Mouse (Mus musculus): Measurements from ENCODE around the gene Fgl2. TPM values are rescaled to one million over a fixed set of nuclear protein-coding genes. Genes with fewer than 3 reads are reported as not detected.
"Not testable (repeated sequence)": the region's sequence is repeated elsewhere in the genome, so short reads cannot be mapped to it uniquely, and the experiment has no call there.

The Fgl2 gene
- 0.98 and 1.3 TPM in 2 replicates for polyA plus RNA-seq (2014; fragmentation: Nextera tagmentation; extraction: Ambion mirVana)

DNA sequence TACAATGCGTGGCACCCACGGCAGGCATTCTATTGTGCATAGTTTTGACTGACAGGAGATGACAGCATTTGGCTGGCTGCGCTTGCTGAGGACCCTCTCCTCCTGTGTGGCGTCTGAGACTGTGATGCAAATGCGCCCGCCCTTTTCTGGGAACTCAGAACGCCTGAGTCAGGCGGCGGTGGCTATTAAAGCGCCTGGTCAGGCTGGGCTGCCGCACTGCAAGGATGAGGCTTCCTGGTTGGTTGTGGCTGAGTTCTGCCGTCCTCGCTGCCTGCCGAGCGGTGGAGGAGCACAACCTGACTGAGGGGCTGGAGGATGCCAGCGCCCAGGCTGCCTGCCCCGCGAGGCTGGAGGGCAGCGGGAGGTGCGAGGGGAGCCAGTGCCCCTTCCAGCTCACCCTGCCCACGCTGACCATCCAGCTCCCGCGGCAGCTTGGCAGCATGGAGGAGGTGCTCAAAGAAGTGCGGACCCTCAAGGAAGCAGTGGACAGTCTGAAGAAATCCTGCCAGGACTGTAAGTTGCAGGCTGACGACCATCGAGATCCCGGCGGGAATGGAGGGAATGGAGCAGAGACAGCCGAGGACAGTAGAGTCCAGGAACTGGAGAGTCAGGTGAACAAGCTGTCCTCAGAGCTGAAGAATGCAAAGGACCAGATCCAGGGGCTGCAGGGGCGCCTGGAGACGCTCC lies at the start of gene Fgl2:
Fgl2 (plus strand) TSS at position 150 of the 687 bp plus-strand sequence.
- Histone ChIP-seq H3K36me3 (replicated peaks; ENCODE audit: control insufficient read depth, insufficient read depth, low read depth, low read length) (no peaks in the 10 kb centered on the region), H3K4me2 (ENCODE audit: low read depth, low read length) (peak within 1 kb of the TSS; percentile 91), H3K4me3 (ENCODE audit: low read depth, low read length) (peak within 1 kb of the TSS; percentile 40), H3K9ac (replicated peaks; ENCODE audit: low read length) (peak within 1 kb of the TSS; percentile 46), H3K4me1 (ENCODE audit: control insufficient read depth, insufficient read depth, low read length) (no peaks in the 10 kb centered on the region), H3K27ac (replicated peaks; ENCODE audit: low read depth, low read length) (no peak within 1 kb of the TSS), H3K27me3 (ENCODE audit: control insufficient read depth, insufficient read depth, low read length) (no peaks in the 10 kb centered on the region), H3K9me3 (replicated peaks; ENCODE audit: control insufficient read depth, low read length) (no peaks in the 10 kb centered on the region)
- DNase-seq (ENCODE audit: low spot score) (peak; percentile 79), ATAC-seq (replicated peaks; ENCODE audit: insufficient number of reproducible peaks, low FRiP score, low TSS enrichment, low read depth) (peak; percentile 93)
- 4% methylated on average over 31 of the region's 31 CpGs for WGBS

DNA sequence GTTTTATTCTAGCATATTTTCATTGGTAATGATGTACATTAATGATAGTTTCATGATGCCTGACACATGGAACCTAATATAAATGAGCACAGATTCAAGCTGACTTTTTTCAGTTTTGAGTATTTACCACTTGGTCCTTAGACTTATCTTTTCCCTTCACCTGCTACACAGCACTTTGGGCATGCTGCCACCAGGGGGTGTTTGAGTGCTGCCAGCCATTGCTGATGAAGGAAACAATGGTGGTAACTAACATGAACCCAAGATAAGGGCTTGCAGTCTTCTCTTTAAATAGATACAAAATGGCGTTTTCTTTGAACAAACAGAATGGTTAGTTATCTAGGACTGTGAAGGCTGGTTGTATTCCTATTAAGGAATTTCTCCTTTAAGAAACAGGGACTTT lies 45.9 kb upstream of the Fgl2 start:
- H3K4me1 ChIP-seq (ENCODE audit: control insufficient read depth, insufficient read depth, low read length): no peaks in the 10 kb centered on the region
- DNase-seq (ENCODE audit: low spot score) (peak; percentile 68), ATAC-seq (replicated peaks; ENCODE audit: insufficient number of reproducible peaks, low FRiP score, low TSS enrichment, low read depth) (no peak)
- WGBS: 38% methylated on average over 1 of the region's 1 CpGs
- no peak overlapping the region for H3K4me3 ChIP-seq (ENCODE audit: low read depth, low read length)
- no peaks in the 10 kb centered on the region for H3K36me3 ChIP-seq (replicated peaks; ENCODE audit: control insufficient read depth, insufficient read depth, low read depth, low read length)
- H3K4me2 ChIP-seq (ENCODE audit: low read depth, low read length): no peak overlapping the region
- H3K27me3 ChIP-seq (ENCODE audit: control insufficient read depth, insufficient read depth, low read length): no peaks in the 10 kb centered on the region
- no peak overlapping the region for H3K27ac ChIP-seq (replicated peaks; ENCODE audit: low read depth, low read length)
- no peaks in the 10 kb centered on the region for H3K9me3 ChIP-seq (replicated peaks; ENCODE audit: control insufficient read depth, low read length)
- H3K9ac ChIP-seq (replicated peaks; ENCODE audit: low read length): no peak overlapping the region

DNA sequence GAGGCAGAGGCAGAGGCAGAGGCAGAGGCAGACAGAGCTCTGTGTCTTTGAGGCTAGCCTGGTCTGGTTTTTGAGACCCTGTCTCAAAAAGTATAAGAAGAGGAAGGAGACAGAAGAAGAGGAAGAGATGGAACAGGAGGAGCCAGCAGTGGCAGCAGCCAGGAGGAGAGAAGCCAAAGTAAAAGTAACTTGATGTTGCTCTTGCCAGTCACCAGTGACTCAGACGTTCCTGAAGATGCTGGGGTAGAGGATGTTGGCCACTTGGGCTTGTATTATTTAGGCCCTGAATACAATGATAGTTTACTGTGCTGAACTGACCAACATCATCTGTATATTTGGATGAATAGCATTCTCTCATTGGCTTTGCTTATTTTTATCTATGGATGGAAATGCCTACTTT lies 43.9 kb upstream of the Fgl2 start:
- Histone ChIP-seq H3K4me2 (ENCODE audit: low read depth, low read length) (no peak overlapping the region), H3K4me3 (ENCODE audit: low read depth, low read length) (no peak overlapping the region), H3K4me1 (ENCODE audit: control insufficient read depth, insufficient read depth, low read length) (no peaks in the 10 kb centered on the region), H3K27me3 (ENCODE audit: control insufficient read depth, insufficient read depth, low read length) (no peaks in the 10 kb centered on the region), H3K27ac (replicated peaks; ENCODE audit: low read depth, low read length) (no peak overlapping the region), H3K9me3 (replicated peaks; ENCODE audit: control insufficient read depth, low read length) (no peaks in the 10 kb centered on the region), H3K36me3 (replicated peaks; ENCODE audit: control insufficient read depth, insufficient read depth, low read depth, low read length) (no peaks in the 10 kb centered on the region), H3K9ac (replicated peaks; ENCODE audit: low read length) (no peak overlapping the region)
- ATAC-seq (replicated peaks; ENCODE audit: insufficient number of reproducible peaks, low FRiP score, low TSS enrichment, low read depth) (no peak), DNase-seq (ENCODE audit: low spot score) (no peak)
- WGBS: 67% methylated on average over 1 of the region's 1 CpGs

- Histone ChIP-seq H3K27me3 (ENCODE audit: control insufficient read depth, insufficient read depth, low read length) (no peaks in the 10 kb centered on the region), H3K9ac (replicated peaks; ENCODE audit: low read length) (no peak overlapping the region), H3K9me3 (replicated peaks; ENCODE audit: control insufficient read depth, low read length) (no peaks in the 10 kb centered on the region), H3K36me3 (replicated peaks; ENCODE audit: control insufficient read depth, insufficient read depth, low read depth, low read length) (no peaks in the 10 kb centered on the region), H3K27ac (replicated peaks; ENCODE audit: low read depth, low read length) (no peak overlapping the region), H3K4me2 (ENCODE audit: low read depth, low read length) (no peak overlapping the region), H3K4me3 (ENCODE audit: low read depth, low read length) (no peak overlapping the region), H3K4me1 (ENCODE audit: control insufficient read depth, insufficient read depth, low read length) (no peaks in the 10 kb centered on the region)
- 46% methylated on average over 11 of the region's 11 CpGs for WGBS
- DNase-seq (ENCODE audit: low spot score) (no peak), ATAC-seq (replicated peaks; ENCODE audit: insufficient number of reproducible peaks, low FRiP score, low TSS enrichment, low read depth) (no peak)
Measured at GRCm38 (mm10) chr5:21329672-21330665, 42.5 kb upstream of the Fgl2 start.

- WGBS: 87% methylated on average over 5 of the region's 5 CpGs
- Histone ChIP-seq H3K4me3 (ENCODE audit: low read depth, low read length) (no peak overlapping the region), H3K27ac (replicated peaks; ENCODE audit: low read depth, low read length) (no peak overlapping the region), H3K9ac (replicated peaks; ENCODE audit: low read length) (no peak overlapping the region), H3K36me3 (replicated peaks; ENCODE audit: control insufficient read depth, insufficient read depth, low read depth, low read length) (no peaks in the 10 kb centered on the region), H3K4me1 (ENCODE audit: control insufficient read depth, insufficient read depth, low read length) (no peaks in the 10 kb centered on the region), H3K9me3 (replicated peaks; ENCODE audit: control insufficient read depth, low read length) (no peaks in the 10 kb centered on the region), H3K27me3 (ENCODE audit: control insufficient read depth, insufficient read depth, low read length) (no peaks in the 10 kb centered on the region), H3K4me2 (ENCODE audit: low read depth, low read length) (no peak overlapping the region)
- DNase-seq (ENCODE audit: low spot score): no peak
- ATAC-seq (replicated peaks; ENCODE audit: insufficient number of reproducible peaks, low FRiP score, low TSS enrichment, low read depth): no peak
Measured at GRCm38 (mm10) chr5:21331656-21332055, 40.8 kb upstream of the Fgl2 start.

- no peaks in the 10 kb centered on the region for H3K36me3 ChIP-seq (replicated peaks; ENCODE audit: control insufficient read depth, insufficient read depth, low read depth, low read length)
- WGBS: 93% methylated on average over 1 of the region's 1 CpGs
- no peaks in the 10 kb centered on the region for H3K9me3 ChIP-seq (replicated peaks; ENCODE audit: control insufficient read depth, low read length)
- no peak overlapping the region for H3K4me2 ChIP-seq (ENCODE audit: low read depth, low read length)
- no peaks in the 10 kb centered on the region for H3K27me3 ChIP-seq (ENCODE audit: control insufficient read depth, insufficient read depth, low read length)
- H3K27ac ChIP-seq (replicated peaks; ENCODE audit: low read depth, low read length): no peak overlapping the region
- DNase-seq (ENCODE audit: low spot score) (no peak), ATAC-seq (replicated peaks; ENCODE audit: insufficient number of reproducible peaks, low FRiP score, low TSS enrichment, low read depth) (no peak)
- no peak overlapping the region for H3K4me3 ChIP-seq (ENCODE audit: low read depth, low read length)
- H3K9ac ChIP-seq (replicated peaks; ENCODE audit: low read length): no peak overlapping the region
- H3K4me1 ChIP-seq (ENCODE audit: control insufficient read depth, insufficient read depth, low read length): no peaks in the 10 kb centered on the region
Measured at GRCm38 (mm10) chr5:21332119-21332518, 40.3 kb upstream of the Fgl2 start.

DNA sequence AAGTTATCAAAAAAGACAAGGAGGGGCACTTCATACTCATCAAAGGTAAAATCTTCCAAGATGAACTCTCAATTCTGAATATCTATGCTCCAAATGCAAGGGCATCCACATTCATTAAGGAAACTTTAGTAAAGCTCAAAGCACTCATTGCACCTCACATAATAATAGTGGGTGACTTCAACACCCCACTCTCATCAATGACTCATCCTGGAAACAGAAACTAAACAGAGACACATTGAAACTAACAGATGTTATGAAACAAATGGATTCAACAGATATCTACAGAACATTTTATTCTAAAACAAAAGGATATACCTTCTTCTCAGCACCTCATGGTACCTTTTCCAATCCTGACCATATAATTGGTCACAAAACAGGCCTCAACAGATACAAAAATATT lies 30.2 kb upstream of the Fgl2 start:
- not testable (repeated sequence) for H3K4me3 ChIP-seq (ENCODE audit: low read depth, low read length); H3K27me3 ChIP-seq (ENCODE audit: control insufficient read depth, insufficient read depth, low read length); H3K9me3 ChIP-seq (replicated peaks; ENCODE audit: control insufficient read depth, low read length); H3K9ac ChIP-seq (replicated peaks; ENCODE audit: low read length); H3K4me1 ChIP-seq (ENCODE audit: control insufficient read depth, insufficient read depth, low read length); H3K27ac ChIP-seq (replicated peaks; ENCODE audit: low read depth, low read length); H3K36me3 ChIP-seq (replicated peaks; ENCODE audit: control insufficient read depth, insufficient read depth, low read depth, low read length); DNase-seq (ENCODE audit: low spot score); ATAC-seq (replicated peaks; ENCODE audit: insufficient number of reproducible peaks, low FRiP score, low TSS enrichment, low read depth); H3K4me2 ChIP-seq (ENCODE audit: low read depth, low read length)

- Histone ChIP-seq H3K9ac (replicated peaks; ENCODE audit: low read length) (no peak overlapping the region), H3K4me3 (ENCODE audit: low read depth, low read length) (no peak overlapping the region), H3K9me3 (replicated peaks; ENCODE audit: control insufficient read depth, low read length) (no peaks in the 10 kb centered on the region), H3K27ac (replicated peaks; ENCODE audit: low read depth, low read length) (no peak overlapping the region), H3K4me1 (ENCODE audit: control insufficient read depth, insufficient read depth, low read length) (no peaks in the 10 kb centered on the region), H3K27me3 (ENCODE audit: control insufficient read depth, insufficient read depth, low read length) (no peaks in the 10 kb centered on the region), H3K4me2 (ENCODE audit: low read depth, low read length) (no peak overlapping the region), H3K36me3 (replicated peaks; ENCODE audit: control insufficient read depth, insufficient read depth, low read depth, low read length) (no peaks in the 10 kb centered on the region)
- ATAC-seq (replicated peaks; ENCODE audit: insufficient number of reproducible peaks, low FRiP score, low TSS enrichment, low read depth): no peak
- WGBS: 75% methylated on average over 7 of the region's 7 CpGs
- no peak for DNase-seq (ENCODE audit: low spot score)
Measured at GRCm38 (mm10) chr5:21348366-21348765, 24.1 kb upstream of the Fgl2 start.
